11 mouse cellular contexts compared by ENCODE assay signal in the genomic region with DNA sequence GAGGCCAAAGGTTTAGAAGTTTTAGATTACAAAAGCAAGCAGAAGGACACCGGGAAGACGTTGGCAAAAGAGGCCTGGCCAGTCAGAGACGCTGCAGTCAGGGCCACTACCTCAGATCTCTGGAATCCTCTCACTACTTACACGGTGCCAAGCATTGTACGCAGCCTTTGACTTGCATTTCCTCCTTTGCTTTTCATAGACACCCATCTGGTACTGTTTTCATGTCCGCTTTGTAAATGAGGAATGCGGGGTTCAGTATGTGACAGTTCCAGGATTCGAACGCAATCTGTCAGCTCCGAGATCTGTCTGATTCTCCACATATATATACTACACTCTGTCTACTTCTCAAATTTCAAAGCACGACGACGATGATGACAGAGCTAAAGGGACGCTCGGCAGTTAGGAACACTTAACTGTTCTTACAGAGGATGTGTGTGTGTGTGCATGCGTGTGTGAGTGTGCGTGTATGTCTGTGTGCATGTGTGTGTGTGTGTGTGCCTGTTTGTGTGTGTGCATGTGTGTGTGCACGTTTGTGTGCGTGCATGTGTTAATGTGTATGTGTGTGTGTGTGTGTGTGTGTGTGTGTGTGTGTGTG.
DNase-seq lines count a peak whose midpoint lies in the region; ATAC-seq lines count a peak whose summit lies in the region.
"Had no signal": no experiment of that assay in that cellular context is flagged by ENCODE, and none has a peak within 500 bp of the region (broad histone marks: within the 10 kb centered on the region; RNA-seq: fewer than 3 reads in every experiment).

No protein-coding gene starts in this region.

- H3K4me1 ChIP-seq in heart, embryonic 16.5 days (ENCODE audit: control insufficient read depth, insufficient read depth, low read length): peaks cover 32% of the 10 kb centered on the region

- WGBS in heart, embryonic 16.5 days: 55% methylated on average over 19 of the region's 19 CpGs

- peak; percentile 37 for DNase-seq in adrenal gland, postnatal 14 days
- no peak for DNase-seq in adrenal gland, adult 2 months
- DNase-seq in heart, postnatal 4 days: no peak
- DNase-seq in lung, postnatal 36 days: peak; percentile 8
- DNase-seq in lung, postnatal 25 days (ENCODE audit: low spot score): no peak
- peak; percentile 29 for DNase-seq in naive thymus-derived CD4-positive, alpha-beta T cell, adult 2 months (ENCODE audit: low read depth)
- DNase-seq in kidney, postnatal 36 days: no peak
- DNase-seq: layer of hippocampus, postnatal 36 days had no signal

- H3K4me2 ChIP-seq in heart, embryonic 16.5 days (ENCODE audit: low read depth, low read length): no peak overlapping the region
- H3K4me2 ChIP-seq: embryonic facial prominence, embryonic 15.5 days had no signal

- H3K9me3 ChIP-seq in heart, embryonic 16.5 days (replicated peaks; ENCODE audit: control insufficient read depth, low read length): no peaks in the 10 kb centered on the region
- H3K9me3 ChIP-seq: embryonic facial prominence, embryonic 15.5 days had no signal

- no peak for ATAC-seq in heart, embryonic 16.5 days (replicated peaks; ENCODE audit: extremely low read depth, insufficient read depth, low FRiP score)
- ATAC-seq: midbrain, embryonic 16.5 days had no signal

- H3K9ac ChIP-seq in heart, embryonic 16.5 days (ENCODE audit: low read length): no peak overlapping the region; the same call in 1 of the 2 replicates
- H3K9ac ChIP-seq: embryonic facial prominence, embryonic 15.5 days had no signal

- no peaks in the 10 kb centered on the region for H3K36me3 ChIP-seq in heart, embryonic 16.5 days (ENCODE audit: control insufficient read depth, insufficient read depth)
- H3K36me3 ChIP-seq: embryonic facial prominence, embryonic 15.5 days had no signal

- no peak overlapping the region for H3K4me3 ChIP-seq in heart, embryonic 16.5 days (ENCODE audit: low read length)
- H3K4me3 ChIP-seq: embryonic facial prominence, embryonic 15.5 days had no signal

- H3K27me3 ChIP-seq in heart, embryonic 16.5 days (ENCODE audit: control insufficient read depth, insufficient read depth, low read length): no peaks in the 10 kb centered on the region
- H3K27me3 ChIP-seq: embryonic facial prominence, embryonic 15.5 days had no signal

- 0 out of 2 replicates have a peak overlapping the region, but pooled peaks have one; percentile 4 for H3K27ac ChIP-seq in heart, embryonic 16.5 days (ENCODE audit: low read length)
- H3K27ac ChIP-seq: embryonic facial prominence, embryonic 15.5 days had no signal

Comparison
In these comparisons a context has a peak if more than half of its experiments do, and no peak if none do; other contexts are left out.
1. DNase-seq: peak in adrenal gland, postnatal 14 days (single experiment), lung, postnatal 36 days (single experiment) and naive thymus-derived CD4-positive, alpha-beta T cell, adult 2 months (single experiment); none in adrenal gland, adult 2 months (single experiment), heart, postnatal 4 days (single experiment), lung, postnatal 25 days (single experiment) and kidney, postnatal 36 days (0 of 2).